Mouse (Mus musculus) embryo, embryonic 10.5 days (tissue): ENCODE results near the gene Coro1a.
A peak's percentile ranks its signal among the peaks of the same experiment; 100 is the strongest.

ENCODE experiments used
- DNase-seq: peaks from one replicate; pipeline ENCODE4 v3.0.0-alpha.2; 2015; ENCODE audit warnings: low spot score

Gene Coro1a

GRCm38 (mm10) chr7:126708175-126708952, 777 bp upstream of the Coro1a start:
- DNase-seq = no peak

GRCm38 (mm10) chr7:126704121-126704980, 3.2 kb downstream of the Coro1a start:
- peak; percentile 85 for DNase-seq

GRCm38 (mm10) chr7:126703757-126704077, 3.9 kb downstream of the Coro1a start:
- no peak for DNase-seq

- no peak for DNase-seq
These were observed 4.5 kb downstream of the Coro1a start for GRCm38 (mm10) chr7:126702861-126703756.

- no peak for DNase-seq
These were observed 5.2 kb downstream of the Coro1a start for GRCm38 (mm10) chr7:126702358-126702757.

GRCm38 (mm10) chr7:126701559-126702357, 5.8 kb downstream of the Coro1a start:
- peak; percentile 13 for DNase-seq

GRCm38 (mm10) chr7:126701070-126701469, 6.5 kb downstream of the Coro1a start:
- peak; percentile 95 for DNase-seq

GRCm38 (mm10) chr7:126700063-126701015, 7.2 kb downstream of the Coro1a start:
- no peak for DNase-seq

GRCm38 (mm10) chr7:126697838-126698237, 9.7 kb downstream of the Coro1a start:
- DNase-seq = no peak

GRCm38 (mm10) chr7:126696886-126697285, 10.7 kb downstream of the Coro1a start:
- no peak for DNase-seq

GRCm38 (mm10) chr7:126696303-126696702, 11.3 kb downstream of the Coro1a start:
- DNase-seq = no peak

GRCm38 (mm10) chr7:126695631-126696207, 11.9 kb downstream of the Coro1a start, which contains the start of gene Slx1b:
TSS of gene Slx1b (minus strand) at chr7:126695784.
- DNase-seq = peak; percentile 98

- DNase-seq = peak; percentile 71
These were observed 12.4 kb downstream of the Coro1a start, which contains the start of gene Bola2 for GRCm38 (mm10) chr7:126695210-126695611. TSS of gene Bola2 (plus strand) at chr7:126695401.

GRCm38 (mm10) chr7:126694441-126695051, 13.0 kb downstream of the Coro1a start:
- peak; percentile 53 for DNase-seq

- no peak for DNase-seq
These were observed 13.8 kb downstream of the Coro1a start for GRCm38 (mm10) chr7:126693781-126694180.

GRCm38 (mm10) chr7:126693256-126693655, 14.3 kb downstream of the Coro1a start:
- DNase-seq = peak; percentile 91

- no peak for DNase-seq
These were observed 15.2 kb downstream of the Coro1a start for GRCm38 (mm10) chr7:126692426-126692825.

- no peak for DNase-seq
These were observed 15.9 kb downstream of the Coro1a start for GRCm38 (mm10) chr7:126691676-126692075.

- DNase-seq = no peak
These were observed 16.9 kb downstream of the Coro1a start for GRCm38 (mm10) chr7:126690737-126691136.
